Mouse (Mus musculus) left cerebral cortex, postnatal 4 days (tissue): ENCODE data around the gene Gm20388. TPM values are rescaled to one million over a fixed set of nuclear protein-coding genes. Genes with fewer than 3 reads are reported as not detected.

ENCODE experiments used
- DNase-seq: peaks from one replicate; pipeline ENCODE4 v3.0.0-alpha.2; 2022
- intact Hi-C: fragments of 180-260 bp; cut with DNase I; formaldehyde crosslinking; loops from one replicate; pipeline ENCODE4 v1.15.1; 2025
- total RNA-seq, 2 experiments: library from RNA; stranded (reverse); gene quantifications; 2 replicates each; pipeline ENCODE4 v1.2.3; 2021

The Gm20388 gene
- total RNA-seq, 2 experiments from 2014 or later = 6.5 to 12.8 TPM

- no peak for DNase-seq
- intact Hi-C loops = no loop called here
Measured at GRCm38 (mm10) chr8:119952747-119953146, 42.1 kb downstream of the Gm20388 start.

GRCm38 (mm10) chr8:119955333-119955732 lies 44.7 kb downstream of the Gm20388 start:
- DNase-seq = no peak
- intact Hi-C loops = no loop called here

- intact Hi-C loops = no loop called here
- DNase-seq = no peak
Measured at GRCm38 (mm10) chr8:119958076-119958475, 47.4 kb downstream of the Gm20388 start.

- intact Hi-C loops = no loop called here
- peak; percentile 84 for DNase-seq
Measured at GRCm38 (mm10) chr8:119960531-119961104, 50.0 kb downstream of the Gm20388 start.

- no peak for DNase-seq
- intact Hi-C loops = no loop called here
Measured at GRCm38 (mm10) chr8:119964859-119965258, 54.2 kb downstream of the Gm20388 start.

GRCm38 (mm10) chr8:119967435-119967834 lies 56.8 kb downstream of the Gm20388 start:
- intact Hi-C loops = no loop called here
- DNase-seq = no peak

- intact Hi-C loops = no loop called here
- DNase-seq = peak; percentile 21
Measured at GRCm38 (mm10) chr8:119970169-119970568, 59.5 kb downstream of the Gm20388 start.

- DNase-seq = no peak
- intact Hi-C loops = no loop called here
Measured at GRCm38 (mm10) chr8:119972558-119972957, 61.9 kb downstream of the Gm20388 start.

GRCm38 (mm10) chr8:119978770-119979381 lies 68.2 kb downstream of the Gm20388 start:
- peak; percentile 61 for DNase-seq
- intact Hi-C loops = no loop called here

GRCm38 (mm10) chr8:119981253-119981652 lies 70.6 kb downstream of the Gm20388 start:
- intact Hi-C loops = no loop called here
- DNase-seq = no peak

- intact Hi-C loops = no loop called here
- no peak for DNase-seq
Measured at GRCm38 (mm10) chr8:119984085-119984484, 73.4 kb downstream of the Gm20388 start.

- intact Hi-C loops = no loop called here
- DNase-seq = no peak
Measured at GRCm38 (mm10) chr8:119986174-119986573, 75.5 kb downstream of the Gm20388 start.

GRCm38 (mm10) chr8:119988087-119988486 lies 77.4 kb downstream of the Gm20388 start:
- no peak for DNase-seq
- intact Hi-C loops = no loop called here

- intact Hi-C loops = no loop called here
- DNase-seq = peak; percentile 88
Measured at GRCm38 (mm10) chr8:119992249-119992648, 81.6 kb downstream of the Gm20388 start, which contains the start of gene Crispld2. Gene Crispld2, plus strand, starts transcription at chr8:119992438.

- intact Hi-C loops = no loop called here
- DNase-seq = no peak
Measured at GRCm38 (mm10) chr8:119994114-119994513, 83.5 kb downstream of the Gm20388 start.

- DNase-seq = no peak
- intact Hi-C loops = no loop called here
Measured at GRCm38 (mm10) chr8:119994556-119994955, 83.9 kb downstream of the Gm20388 start.

GRCm38 (mm10) chr8:119997266-119997665 lies 86.6 kb downstream of the Gm20388 start:
- no peak for DNase-seq
- intact Hi-C loops = no loop called here

- intact Hi-C loops = no loop called here
- no peak for DNase-seq
Measured at GRCm38 (mm10) chr8:120000461-120000860, 89.8 kb downstream of the Gm20388 start.

- no peak for DNase-seq
- intact Hi-C loops = no loop called here
Measured at GRCm38 (mm10) chr8:120001712-120002111, 91.1 kb downstream of the Gm20388 start.

GRCm38 (mm10) chr8:120002348-120002747 lies 91.7 kb downstream of the Gm20388 start:
- no peak for DNase-seq
- intact Hi-C loops = no loop called here

GRCm38 (mm10) chr8:120004154-120004702 lies 93.6 kb downstream of the Gm20388 start:
- peak; percentile 57 for DNase-seq
- intact Hi-C loops = no loop called here

- intact Hi-C loops = no loop called here
- no peak for DNase-seq
Measured at GRCm38 (mm10) chr8:120004705-120005381, 94.2 kb downstream of the Gm20388 start.
